Mouse (Mus musculus): ENCODE results near the gene Paqr3.

DNA sequence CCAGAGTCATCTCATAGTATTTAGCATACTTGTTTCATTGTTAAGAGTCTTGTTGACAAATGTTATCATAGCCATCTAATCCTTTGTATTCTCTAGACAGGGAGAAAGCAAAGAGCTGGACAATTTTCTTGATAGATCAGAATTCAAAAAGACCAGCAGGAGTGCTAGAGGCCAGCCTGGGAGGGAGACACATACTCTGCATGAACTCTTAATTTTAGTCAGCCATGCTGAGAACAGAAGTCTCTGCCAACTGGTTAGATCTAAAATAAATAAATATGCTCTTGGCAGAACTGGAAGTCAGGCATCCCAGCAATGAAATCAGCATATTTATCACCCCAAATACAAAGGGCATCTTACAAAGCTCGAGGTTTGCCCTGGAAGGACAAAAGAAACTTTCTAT is 43.3 kb upstream of the Paqr3 start:
- TF ChIP-seq POLR2A (IDR thresholded peaks at IDR 0.05; ENCODE audit: extremely low read depth, insufficient read depth, low read length) (no peak), CTCF (IDR thresholded peaks at IDR 0.05; ENCODE audit: extremely low read depth, insufficient read depth, low read length) (no peak)
